Mouse (Mus musculus): ENCODE measurements at regions not wholly inside any gene's neighbourhood (a gene's known extent, or its start where the extent isn't known, plus 50 kb on each side); places are given as distances from the start of the nearest gene placed in this dataset.

- Histone ChIP-seq H3K9me3 (ENCODE audit: control insufficient read depth, low read length) (no peaks in the 10 kb centered on the region), H3K9ac (replicated peaks; ENCODE audit: low read depth, low read length) (no peak overlapping the region), H3K27ac (ENCODE audit: low read length) (no peak overlapping the region), H3K4me2 (ENCODE audit: low read length) (no peak overlapping the region), H3K4me1 (replicated peaks; ENCODE audit: control insufficient read depth, insufficient read depth, low read length) (no peaks in the 10 kb centered on the region), H3K27me3 (replicated peaks; ENCODE audit: control insufficient read depth, insufficient read depth, low read length) (no peaks in the 10 kb centered on the region), H3K36me3 (ENCODE audit: control insufficient read depth, insufficient read depth) (no peaks in the 10 kb centered on the region), H3K4me3 (replicated peaks; ENCODE audit: low read length) (no peak overlapping the region)
- 53% methylated on average over 3 of the region's 3 CpGs for WGBS
- no peak for ATAC-seq
Measured at GRCm38 (mm10) chr2:108160865-108161264, 870.4 kb downstream of the Kcna4 start.

DNA sequence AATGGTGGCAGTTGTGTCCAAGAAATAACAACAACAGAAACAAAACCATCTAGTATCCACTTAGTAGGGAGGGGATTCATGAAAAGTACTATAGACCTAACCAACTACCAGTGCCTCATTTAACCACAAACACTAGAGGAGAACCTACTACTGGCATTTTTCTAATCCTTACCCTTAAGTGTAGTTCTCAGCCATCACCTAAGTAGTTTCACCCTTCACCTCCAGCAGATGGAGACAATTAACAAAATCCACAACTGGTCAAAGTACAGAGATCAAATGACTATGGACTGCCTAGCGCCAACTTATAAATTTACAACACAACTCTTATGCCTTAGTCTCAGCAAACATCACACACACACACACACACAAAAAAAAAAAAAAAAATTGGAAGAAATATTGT is 874.6 kb downstream of the Kcna4 start:
- no peak for ATAC-seq
- H3K9ac ChIP-seq (replicated peaks; ENCODE audit: low read depth, low read length): no peak overlapping the region
- no peaks in the 10 kb centered on the region for H3K27me3 ChIP-seq (replicated peaks; ENCODE audit: control insufficient read depth, insufficient read depth, low read length)
- H3K36me3 ChIP-seq (ENCODE audit: control insufficient read depth, insufficient read depth): no peaks in the 10 kb centered on the region
- 74% methylated on average over 1 of the region's 1 CpGs for WGBS
- no peak overlapping the region for H3K4me2 ChIP-seq (ENCODE audit: low read length)
- no peaks in the 10 kb centered on the region for H3K4me1 ChIP-seq (replicated peaks; ENCODE audit: control insufficient read depth, insufficient read depth, low read length)
- H3K4me3 ChIP-seq (replicated peaks; ENCODE audit: low read length): no peak overlapping the region
- no peak overlapping the region for H3K27ac ChIP-seq (ENCODE audit: low read length)
- no peaks in the 10 kb centered on the region for H3K9me3 ChIP-seq (ENCODE audit: control insufficient read depth, low read length)
